ENCODE assay signal across 8 mouse cellular contexts in genomic region chr10:53597121-53597881, GRCm38 (mm10). TPM values are rescaled to one million over a fixed set of nuclear protein-coding genes. Genes with fewer than 3 reads are reported as not detected.
DNase-seq lines count a peak whose midpoint lies in the region; ATAC-seq and TF ChIP-seq lines count a peak whose summit lies in the region.

No protein-coding gene starts in this region.

- H3K36me3 ChIP-seq in erythroblast, embryonic 14.5 days (ENCODE audit: control insufficient read depth) = peaks cover 36% of the 10 kb centered on the region
- H3K36me3 ChIP-seq in heart, embryonic 13.5 days = peaks cover 24% of the 10 kb centered on the region
- H3K36me3 ChIP-seq in kidney, postnatal 0 days (ENCODE audit: insufficient read depth, low read length) = no peaks in the 10 kb centered on the region
- peaks cover 6% of the 10 kb centered on the region; the same call in 1 of the 2 replicates for H3K36me3 ChIP-seq in liver, postnatal 0 days (replicated peaks; ENCODE audit: insufficient read depth, low read length)
- H3K36me3 ChIP-seq in neural tube, embryonic 12.5 days = no peaks in the 10 kb centered on the region; the same call in 1 of the 2 replicates
- H3K36me3 ChIP-seq in stomach, postnatal 0 days (ENCODE audit: control insufficient read depth, insufficient read depth, low read length) = peaks cover 3% of the 10 kb centered on the region; the same call in 1 of the 2 replicates

- peak overlapping the region; percentile 99 for H3K27ac ChIP-seq in heart, embryonic 13.5 days (replicated peaks)
- H3K27ac ChIP-seq in kidney, postnatal 0 days = peak overlapping the region; percentile 99
- peak overlapping the region; percentile 97 for H3K27ac ChIP-seq in liver, postnatal 0 days (ENCODE audit: low read depth)
- H3K27ac ChIP-seq in neural tube, embryonic 12.5 days = peak overlapping the region; percentile 89
- H3K27ac ChIP-seq in stomach, postnatal 0 days (replicated peaks) = peak overlapping the region; percentile 99

- peak; percentile 37; the same call in 1 of the 2 replicates for ATAC-seq in heart, embryonic 13.5 days (ENCODE audit: extremely low read depth, insufficient number of reproducible peaks, low FRiP score, low TSS enrichment)
- peak; percentile 19 for ATAC-seq in kidney, postnatal 0 days (replicated peaks; ENCODE audit: low FRiP score, low read depth)
- ATAC-seq in liver, postnatal 0 days = peak; percentile 39
- ATAC-seq in neural tube, embryonic 12.5 days (ENCODE audit: low FRiP score, low read depth) = peak; percentile 54
- peak; percentile 27 for ATAC-seq in stomach, postnatal 0 days (ENCODE audit: low FRiP score, low TSS enrichment)

- H3K27me3 ChIP-seq in erythroblast, embryonic 14.5 days (ENCODE audit: control insufficient read depth) = no peaks in the 10 kb centered on the region
- H3K27me3 ChIP-seq in heart, embryonic 13.5 days (replicated peaks) = no peaks in the 10 kb centered on the region
- H3K27me3 ChIP-seq in kidney, postnatal 0 days (ENCODE audit: insufficient read depth, low read length) = no peaks in the 10 kb centered on the region
- no peaks in the 10 kb centered on the region for H3K27me3 ChIP-seq in liver, postnatal 0 days (ENCODE audit: insufficient read depth, low read length)
- no peaks in the 10 kb centered on the region for H3K27me3 ChIP-seq in neural tube, embryonic 12.5 days (replicated peaks)
- H3K27me3 ChIP-seq in stomach, postnatal 0 days (ENCODE audit: control insufficient read depth, insufficient read depth, low read length) = no peaks in the 10 kb centered on the region

- under 1% methylated on average over 65 of the region's 99 CpGs for WGBS in heart, embryonic 13.5 days
- under 1% methylated on average over 88 of the region's 99 CpGs for WGBS in kidney, postnatal 0 days
- WGBS in liver, postnatal 0 days (ENCODE audit: insufficient replicate concordance) = 2% methylated on average over 97 of the region's 99 CpGs
- 1% methylated on average over 98 of the region's 99 CpGs for WGBS in neural tube, embryonic 12.5 days
- WGBS in stomach, postnatal 0 days = 1% methylated on average over 76 of the region's 99 CpGs

- H3K9ac ChIP-seq in heart, embryonic 13.5 days = peak overlapping the region; percentile 99
- peak overlapping the region; percentile 95 for H3K9ac ChIP-seq in kidney, postnatal 0 days (ENCODE audit: low read depth, low read length)
- peak overlapping the region; percentile 92 for H3K9ac ChIP-seq in liver, postnatal 0 days (replicated peaks)
- H3K9ac ChIP-seq in neural tube, embryonic 12.5 days = peak overlapping the region; percentile 97
- H3K9ac ChIP-seq in stomach, postnatal 0 days (ENCODE audit: low read length) = peak overlapping the region; percentile 95

- H3K4me1 ChIP-seq in erythroblast, embryonic 14.5 days (ENCODE audit: control insufficient read depth) = peaks cover 41% of the 10 kb centered on the region
- peaks cover 39% of the 10 kb centered on the region for H3K4me1 ChIP-seq in heart, embryonic 13.5 days
- peaks cover 10% of the 10 kb centered on the region for H3K4me1 ChIP-seq in kidney, postnatal 0 days (replicated peaks; ENCODE audit: insufficient read depth, low read length)
- H3K4me1 ChIP-seq in liver, postnatal 0 days (ENCODE audit: insufficient read depth) = peaks cover 19% of the 10 kb centered on the region
- peaks cover 9% of the 10 kb centered on the region; the same call in 1 of the 2 replicates for H3K4me1 ChIP-seq in neural tube, embryonic 12.5 days
- H3K4me1 ChIP-seq in stomach, postnatal 0 days (replicated peaks; ENCODE audit: control insufficient read depth, insufficient read depth) = peaks cover 5% of the 10 kb centered on the region; the same call in 1 of the 2 replicates

- DNase-seq in cerebellum, adult 8-10 months = peak; percentile 41
- no peak for DNase-seq in cerebellum, adult 9-11 months
- peak; percentile 63 for DNase-seq in kidney, postnatal 0 days (ENCODE audit: low spot score)
- DNase-seq in liver, postnatal 0 days = peak; percentile 67
- DNase-seq in stomach, postnatal 0 days (ENCODE audit: low spot score) = peak; percentile 62

- peak overlapping the region; percentile 85 for H3K4me2 ChIP-seq in heart, embryonic 13.5 days
- peak overlapping the region; percentile 80 for H3K4me2 ChIP-seq in kidney, postnatal 0 days (ENCODE audit: low read length)
- H3K4me2 ChIP-seq in liver, postnatal 0 days (ENCODE audit: low read depth, low read length) = peak overlapping the region; percentile 86
- peak overlapping the region; percentile 68 for H3K4me2 ChIP-seq in neural tube, embryonic 12.5 days (replicated peaks)
- H3K4me2 ChIP-seq in stomach, postnatal 0 days (replicated peaks; ENCODE audit: low read depth) = peak overlapping the region; percentile 75

- no peak for TF ChIP-seq EP300 in liver, postnatal 0 days (IDR thresholded peaks at IDR 0.05; ENCODE audit: low read depth)
- no peak for TF ChIP-seq EP300 in stomach, postnatal 0 days (optimal IDR thresholded peaks at IDR 0.05)

- no peaks in the 10 kb centered on the region for H3K9me3 ChIP-seq in erythroblast, embryonic 14.5 days (ENCODE audit: control insufficient read depth, low read length)
- H3K9me3 ChIP-seq in heart, embryonic 13.5 days = no peaks in the 10 kb centered on the region
- no peaks in the 10 kb centered on the region for H3K9me3 ChIP-seq in kidney, postnatal 0 days (replicated peaks; ENCODE audit: low read length)
- H3K9me3 ChIP-seq in liver, postnatal 0 days (ENCODE audit: low read length) = no peaks in the 10 kb centered on the region
- no peaks in the 10 kb centered on the region for H3K9me3 ChIP-seq in neural tube, embryonic 12.5 days
- H3K9me3 ChIP-seq in stomach, postnatal 0 days (ENCODE audit: control insufficient read depth, low read length) = no peaks in the 10 kb centered on the region

- TF ChIP-seq CTCF in kidney, postnatal 0 days (IDR thresholded peaks at IDR 0.05; ENCODE audit: low read depth) = no peak
- no peak for TF ChIP-seq CTCF in liver, postnatal 0 days (IDR thresholded peaks at IDR 0.05; ENCODE audit: low read depth)
- no peak for TF ChIP-seq CTCF in stomach, postnatal 0 days (IDR thresholded peaks at IDR 0.05; ENCODE audit: low read depth)

- H3K4me3 ChIP-seq in erythroblast, embryonic 14.5 days (replicated peaks) = peak overlapping the region; percentile 87
- H3K4me3 ChIP-seq in heart, embryonic 13.5 days = peak overlapping the region; percentile 95
- peak overlapping the region; percentile 88 for H3K4me3 ChIP-seq in kidney, postnatal 0 days (replicated peaks; ENCODE audit: low read depth, low read length)
- peak overlapping the region; percentile 78 for H3K4me3 ChIP-seq in liver, postnatal 0 days (ENCODE audit: low read depth, low read length)
- peak overlapping the region; percentile 96 for H3K4me3 ChIP-seq in neural tube, embryonic 12.5 days
- H3K4me3 ChIP-seq in stomach, postnatal 0 days (ENCODE audit: low read depth, low read length) = peak overlapping the region; percentile 92

RNA-seq across cellular contexts. Expression of gene Asf1a, which starts 0.7 kb away (rescaled TPM):
- polyA plus RNA-seq in erythroblast, embryonic 14.5 days (2012) = 1.2 and 1.9 TPM in 2 replicates
- 61.9 and 69.5 TPM in 2 replicates for polyA plus RNA-seq in heart, embryonic 13.5 days (2015; fragmentation: Nextera tagmentation; extraction: Ambion mirVana)
- 122 and 126 TPM in 2 replicates for polyA plus RNA-seq in kidney, postnatal 0 days (2015; fragmentation: Nextera tagmentation; extraction: Ambion mirVana)
- 49.7 and 51.8 TPM in 2 replicates for polyA plus RNA-seq in liver, postnatal 0 days (2015; fragmentation: Nextera tagmentation; extraction: Ambion mirVana)
- 133 and 135 TPM in 2 replicates for polyA plus RNA-seq in neural tube, embryonic 12.5 days (2016; fragmentation: Nextera tagmentation; extraction: Ambion mirVana)
- 69.2 and 70.3 TPM in 2 replicates for polyA plus RNA-seq in stomach, postnatal 0 days (2015; fragmentation: Nextera tagmentation; extraction: Ambion mirVana)

RNA-seq across cellular contexts. Expression of gene Mcm9, which starts 32.9 kb away (rescaled TPM):
- 0.46 and 0.53 TPM in 2 replicates for polyA plus RNA-seq in erythroblast, embryonic 14.5 days (2012)
- 8.6 and 10.4 TPM in 2 replicates for polyA plus RNA-seq in heart, embryonic 13.5 days (2015; fragmentation: Nextera tagmentation; extraction: Ambion mirVana)
- polyA plus RNA-seq in kidney, postnatal 0 days (2015; fragmentation: Nextera tagmentation; extraction: Ambion mirVana) = 7.9 and 8.9 TPM in 2 replicates
- polyA plus RNA-seq in liver, postnatal 0 days (2015; fragmentation: Nextera tagmentation; extraction: Ambion mirVana) = 2.7 and 3.0 TPM in 2 replicates
- polyA plus RNA-seq in neural tube, embryonic 12.5 days (2016; fragmentation: Nextera tagmentation; extraction: Ambion mirVana) = 11.9 and 13.4 TPM in 2 replicates
- 5.0 and 5.1 TPM in 2 replicates for polyA plus RNA-seq in stomach, postnatal 0 days (2015; fragmentation: Nextera tagmentation; extraction: Ambion mirVana)

Comparison
In these comparisons a context has a peak if more than half of its experiments do, and no peak if none do; other contexts are left out.
1. RNA of gene Asf1a, which starts 0.7 kb away (polyA plus RNA-seq): 133 to 135 TPM in neural tube, embryonic 12.5 days, 122 to 126 TPM in kidney, postnatal 0 days, 69.2 to 70.3 TPM in stomach, postnatal 0 days, 61.9 to 69.5 TPM in heart, embryonic 13.5 days and 49.7 to 51.8 TPM in liver, postnatal 0 days; 1.2 to 1.9 TPM in erythroblast, embryonic 14.5 days; every median in the first group is over 10 times any median in the second.
2. Peak in every context shown above with its lines, with median percentiles within 50 percentile points of each other: H3K4me3 ChIP-seq, ATAC-seq, H3K27ac ChIP-seq, H3K4me2 ChIP-seq and H3K9ac ChIP-seq.